In genomic region chr13:34240087-34240428, GRCm38 (mm10) we compare ENCODE assay signal across 10 mouse cellular contexts.
DNase-seq lines count a peak whose midpoint lies in the region; ATAC-seq and TF ChIP-seq lines count a peak whose summit lies in the region.
"Had no signal": no experiment of that assay in that cellular context is flagged by ENCODE, and none has a peak within 500 bp of the region (broad histone marks: within the 10 kb centered on the region; RNA-seq: fewer than 3 reads in every experiment).

No protein-coding gene starts in this region.

- H3K9me3 ChIP-seq in midbrain, embryonic 10.5 days (replicated peaks): no peaks in the 10 kb centered on the region
- H3K9me3 ChIP-seq in midbrain, embryonic 15.5 days: no peaks in the 10 kb centered on the region
- H3K9me3 ChIP-seq in embryonic facial prominence, embryonic 13.5 days: no peaks in the 10 kb centered on the region
- H3K9me3 ChIP-seq in neural tube, embryonic 13.5 days: no peaks in the 10 kb centered on the region

- no peak for ATAC-seq in midbrain, embryonic 15.5 days (replicated peaks)
- peak; percentile 48; the same call in 1 of the 2 replicates for ATAC-seq in embryonic facial prominence, embryonic 13.5 days (ENCODE audit: insufficient number of reproducible peaks, insufficient read depth, low FRiP score, low TSS enrichment, low read depth)
- no peak for ATAC-seq in neural tube, embryonic 13.5 days (ENCODE audit: low read depth)

- no peak overlapping the region for H3K4me2 ChIP-seq in midbrain, embryonic 15.5 days
- H3K4me2 ChIP-seq in embryonic facial prominence, embryonic 13.5 days: no peak overlapping the region
- H3K4me2 ChIP-seq in neural tube, embryonic 13.5 days: no peak overlapping the region
- H3K4me2 ChIP-seq: lung, embryonic 14.5 days had no signal

- no peak for TF ChIP-seq CTCF in layer of hippocampus, adult 2 months (conservative IDR thresholded peaks at IDR 0.05)

- peaks cover 79% of the 10 kb centered on the region for H3K4me1 ChIP-seq in midbrain, embryonic 10.5 days
- H3K4me1 ChIP-seq in midbrain, embryonic 15.5 days: peaks cover 31% of the 10 kb centered on the region
- peaks cover 27% of the 10 kb centered on the region for H3K4me1 ChIP-seq in embryonic facial prominence, embryonic 13.5 days
- peaks cover 75% of the 10 kb centered on the region for H3K4me1 ChIP-seq in neural tube, embryonic 13.5 days (replicated peaks)

- H3K27me3 ChIP-seq in midbrain, embryonic 10.5 days (ENCODE audit: low read depth, poor library complexity, severe bottlenecking): peaks cover 48% of the 10 kb centered on the region
- no peaks in the 10 kb centered on the region for H3K27me3 ChIP-seq in midbrain, embryonic 15.5 days (replicated peaks)
- H3K27me3 ChIP-seq in embryonic facial prominence, embryonic 13.5 days: no peaks in the 10 kb centered on the region
- H3K27me3 ChIP-seq in neural tube, embryonic 13.5 days: no peaks in the 10 kb centered on the region

- 53% methylated on average over 3 of the region's 3 CpGs for WGBS in midbrain, embryonic 10.5 days
- WGBS in midbrain, embryonic 15.5 days: 43% methylated on average over 3 of the region's 3 CpGs
- WGBS in embryonic facial prominence, embryonic 13.5 days: 42% methylated on average over 3 of the region's 3 CpGs
- 50% methylated on average over 3 of the region's 3 CpGs for WGBS in neural tube, embryonic 13.5 days

- no peak overlapping the region for H3K4me3 ChIP-seq in midbrain, embryonic 10.5 days
- H3K4me3 ChIP-seq in midbrain, embryonic 15.5 days: no peak overlapping the region
- no peak overlapping the region for H3K4me3 ChIP-seq in embryonic facial prominence, embryonic 13.5 days
- H3K4me3 ChIP-seq in neural tube, embryonic 13.5 days: no peak overlapping the region
- no peak overlapping the region for H3K4me3 ChIP-seq in layer of hippocampus, adult 2 months

- H3K27ac ChIP-seq in midbrain, embryonic 10.5 days (replicated peaks): peak overlapping the region; percentile 89
- H3K27ac ChIP-seq in midbrain, embryonic 15.5 days: no peak overlapping the region
- peak overlapping the region; percentile 29; the same call in 1 of the 2 replicates for H3K27ac ChIP-seq in embryonic facial prominence, embryonic 13.5 days
- 0 out of 2 replicates have a peak overlapping the region, but pooled peaks have one; percentile 9 for H3K27ac ChIP-seq in neural tube, embryonic 13.5 days (replicated peaks)
- H3K27ac ChIP-seq in layer of hippocampus, adult 2 months: no peak overlapping the region

- H3K9ac ChIP-seq in midbrain, embryonic 15.5 days: no peak overlapping the region
- H3K9ac ChIP-seq in embryonic facial prominence, embryonic 13.5 days: no peak overlapping the region
- no peak overlapping the region for H3K9ac ChIP-seq in neural tube, embryonic 13.5 days
- H3K9ac ChIP-seq: lung, embryonic 14.5 days had no signal

- DNase-seq in midbrain, embryonic 10.5 days (ENCODE audit: low spot score): no peak
- DNase-seq in kidney, adult 8-10 months: peak; percentile 75 to 80
- no peak for DNase-seq in cerebellum, adult 9-11 months
- DNase-seq in lung, postnatal 10 days: no peak
- no peak for DNase-seq in layer of hippocampus, adult 2 months (ENCODE audit: low spot score in 2 of 2)
- DNase-seq: adrenal gland, postnatal 36 days; lung, embryonic 14.5 days had no signal

- peaks cover 4% of the 10 kb centered on the region; the same call in 1 of the 2 replicates for H3K36me3 ChIP-seq in midbrain, embryonic 10.5 days
- H3K36me3 ChIP-seq in midbrain, embryonic 15.5 days (replicated peaks): no peaks in the 10 kb centered on the region
- H3K36me3 ChIP-seq in embryonic facial prominence, embryonic 13.5 days: no peaks in the 10 kb centered on the region
- no peaks in the 10 kb centered on the region for H3K36me3 ChIP-seq in neural tube, embryonic 13.5 days

Comparison
In these comparisons a context has a peak if more than half of its experiments do, and no peak if none do; other contexts are left out.
1. H3K27ac ChIP-seq: peak in midbrain, embryonic 10.5 days (single experiment), embryonic facial prominence, embryonic 13.5 days (single experiment) and neural tube, embryonic 13.5 days (single experiment); none in midbrain, embryonic 15.5 days (single experiment) and layer of hippocampus, adult 2 months (single experiment).
2. DNase-seq: peak in kidney, adult 8-10 months (2 of 2); none in midbrain, embryonic 10.5 days (single experiment), cerebellum, adult 9-11 months (single experiment), lung, postnatal 10 days (single experiment) and layer of hippocampus, adult 2 months (0 of 2).